Mouse (Mus musculus) cerebellum, postnatal 36 days (tissue): ENCODE results near the gene Pmp22.

Source experiments
- DNase-seq, 2 experiments: peaks; one replicate each; pipeline ENCODE4 v3.0.0; 2021 to 2022; ENCODE audit warnings: mixed read lengths in 2 of 2

Gene Pmp22

GRCm38 (mm10) chr11:63128784-63129183 lies at the start of gene Pmp22:
Pmp22 (plus strand) TSS chr11:63128982.
- no peak for DNase-seq

GRCm38 (mm10) chr11:63084536-63084935 lies 44.2 kb upstream of the Pmp22 start:
- no peak for DNase-seq

GRCm38 (mm10) chr11:63088672-63089071 lies 40.1 kb upstream of the Pmp22 start:
- DNase-seq = no peak

- DNase-seq = no peak
These were observed 38.6 kb upstream of the Pmp22 start for GRCm38 (mm10) chr11:63090210-63090609.

- no peak for DNase-seq
These were observed 37.8 kb upstream of the Pmp22 start for GRCm38 (mm10) chr11:63090986-63091385.

- no peak for DNase-seq
These were observed 36.5 kb upstream of the Pmp22 start for GRCm38 (mm10) chr11:63092271-63092670.

GRCm38 (mm10) chr11:63093601-63094000 lies 35.2 kb upstream of the Pmp22 start:
- DNase-seq = no peak

GRCm38 (mm10) chr11:63094496-63094895 lies 34.3 kb upstream of the Pmp22 start:
- no peak for DNase-seq

GRCm38 (mm10) chr11:63098016-63098415 lies 30.8 kb upstream of the Pmp22 start:
- no peak for DNase-seq

- no peak for DNase-seq
These were observed 29.4 kb upstream of the Pmp22 start for GRCm38 (mm10) chr11:63099390-63099789.

GRCm38 (mm10) chr11:63103256-63103655 lies 25.5 kb upstream of the Pmp22 start:
- DNase-seq = no peak

- no peak for DNase-seq
These were observed 24.8 kb upstream of the Pmp22 start for GRCm38 (mm10) chr11:63104026-63104425.

GRCm38 (mm10) chr11:63109230-63109775 lies 19.5 kb upstream of the Pmp22 start:
- DNase-seq = no peak

GRCm38 (mm10) chr11:63110329-63110728 lies 18.5 kb upstream of the Pmp22 start:
- no peak for DNase-seq

GRCm38 (mm10) chr11:63114807-63115641 lies 13.8 kb upstream of the Pmp22 start:
- DNase-seq = no peak

GRCm38 (mm10) chr11:63116652-63117051 lies 12.1 kb upstream of the Pmp22 start:
- DNase-seq = no peak

GRCm38 (mm10) chr11:63117266-63117665 lies 11.5 kb upstream of the Pmp22 start:
- DNase-seq = no peak

GRCm38 (mm10) chr11:63119791-63120190 lies 9.0 kb upstream of the Pmp22 start:
- no peak for DNase-seq

- no peak for DNase-seq
These were observed 6.5 kb upstream of the Pmp22 start for GRCm38 (mm10) chr11:63122249-63122648.

- no peak for DNase-seq
These were observed 5.9 kb upstream of the Pmp22 start for GRCm38 (mm10) chr11:63122776-63123350.

GRCm38 (mm10) chr11:63124316-63124715 lies 4.5 kb upstream of the Pmp22 start:
- DNase-seq = no peak

- no peak for DNase-seq
These were observed 2.8 kb upstream of the Pmp22 start for GRCm38 (mm10) chr11:63125832-63126456.

GRCm38 (mm10) chr11:63126976-63127375 lies 1.8 kb upstream of the Pmp22 start:
- DNase-seq = no peak

- no peak for DNase-seq
These were observed 1.3 kb upstream of the Pmp22 start for GRCm38 (mm10) chr11:63127513-63127912.
